10 mouse cellular contexts compared by ENCODE assay signal in genomic region chr19:6354030-6354429, GRCm38 (mm10).
"Had no signal": no experiment of that assay in that cellular context is flagged by ENCODE, and none has a peak within 500 bp of the region (broad histone marks: within the 10 kb centered on the region; RNA-seq: fewer than 3 reads in every experiment).

No protein-coding gene starts in this region.

- H3K9ac ChIP-seq: limb, embryonic 13.5 days; liver, embryonic 14.5 days had no signal

- H3K4me2 ChIP-seq: limb, embryonic 13.5 days had no signal

- H3K4me3 ChIP-seq: limb, embryonic 13.5 days had no signal

- DNase-seq: kidney, adult 8-10 months; kidney, postnatal 14 days; left cerebral cortex, postnatal 4 days; lung, adult 18-20 months; right cerebral cortex, adult 18-20 months; right cerebral cortex, postnatal 25 days; thymus, postnatal 36 days had no signal

- H3K27ac ChIP-seq: limb, embryonic 13.5 days; liver, embryonic 14.5 days had no signal

- ATAC-seq: midbrain, embryonic 16.5 days had no signal

- H3K9me3 ChIP-seq: limb, embryonic 13.5 days had no signal

- H3K27me3 ChIP-seq: limb, embryonic 13.5 days had no signal
